11 mouse cellular contexts compared by ENCODE assay signal in the genomic region with DNA sequence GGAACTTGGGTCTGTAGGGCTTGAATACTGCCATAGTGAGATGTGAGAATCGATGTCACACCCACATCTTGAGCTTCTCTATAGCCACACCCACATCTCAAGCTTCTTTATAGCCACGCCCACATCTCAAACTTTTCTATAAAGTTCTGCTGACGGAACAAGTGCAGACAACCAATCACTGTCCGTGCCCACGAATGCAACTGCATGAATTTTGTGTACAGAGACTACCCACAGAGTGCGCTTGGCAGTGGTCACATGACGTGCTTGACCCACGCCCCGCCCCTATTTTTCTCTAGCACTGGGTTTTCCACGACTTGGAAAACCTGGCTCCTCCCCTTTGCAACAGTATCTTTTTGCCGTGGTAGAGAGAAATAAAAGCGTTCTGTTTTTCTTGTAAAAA.
DNase-seq lines count a peak whose midpoint lies in the region; ATAC-seq and TF ChIP-seq lines count a peak whose summit lies in the region.
"Had no signal": no experiment of that assay in that cellular context is flagged by ENCODE, and none has a peak within 500 bp of the region (broad histone marks: within the 10 kb centered on the region; RNA-seq: fewer than 3 reads in every experiment).

No protein-coding gene starts in this region.

- H3K9ac ChIP-seq in midbrain, embryonic 11.5 days (ENCODE audit: low read length) = no peak overlapping the region
- H3K9ac ChIP-seq: forebrain, embryonic 13.5 days; neural tube, embryonic 15.5 days had no signal

- no peak overlapping the region for H3K4me2 ChIP-seq in midbrain, embryonic 11.5 days
- H3K4me2 ChIP-seq: forebrain, embryonic 13.5 days; neural tube, embryonic 15.5 days had no signal

- TF ChIP-seq CTCF in gastrocnemius, adult 2 months (IDR thresholded peaks at IDR 0.05) = no peak
- no peak for TF ChIP-seq CTCF in lung, adult 2 months (IDR thresholded peaks at IDR 0.05; ENCODE audit: insufficient read depth, low read length)
- TF ChIP-seq CTCF in small intestine, adult 2 months (IDR thresholded peaks at IDR 0.05; ENCODE audit: extremely low read depth, insufficient read length, insufficient replicate concordance, low read depth, low read length) = no peak

- WGBS in lung, adult 2 months = 65% methylated on average over 12 of the region's 12 CpGs
- WGBS in small intestine, adult 2 months = 31% methylated on average over 12 of the region's 12 CpGs
- 82% methylated on average over 12 of the region's 12 CpGs for WGBS in midbrain, embryonic 11.5 days

- intact Hi-C loops in gastrocnemius, adult 2 months (cut with DNase I) = no loop called here

- peaks cover 18% of the 10 kb centered on the region for H3K4me1 ChIP-seq in lung, adult 2 months (ENCODE audit: control insufficient read depth, insufficient read depth, low read length)
- peaks cover 5% of the 10 kb centered on the region; the same call in 1 of the 2 replicates for H3K4me1 ChIP-seq in small intestine, adult 2 months (ENCODE audit: control insufficient read depth, insufficient read depth, insufficient read length, low read length)
- H3K4me1 ChIP-seq in midbrain, embryonic 11.5 days (ENCODE audit: control insufficient read depth, insufficient read depth, low read length) = no peaks in the 10 kb centered on the region

- peak overlapping the region; percentile 20 for H3K27ac ChIP-seq in gastrocnemius, adult 2 months
- no peak overlapping the region for H3K27ac ChIP-seq in small intestine, adult 2 months (ENCODE audit: insufficient read depth, low read depth, low read length)
- no peak overlapping the region for H3K27ac ChIP-seq in midbrain, embryonic 11.5 days (ENCODE audit: low read depth, low read length)
- H3K27ac ChIP-seq: forebrain, embryonic 13.5 days; neural tube, embryonic 15.5 days had no signal

- H3K9me3 ChIP-seq in midbrain, embryonic 11.5 days (ENCODE audit: control insufficient read depth, low read length) = no peaks in the 10 kb centered on the region
- H3K9me3 ChIP-seq: forebrain, embryonic 13.5 days; neural tube, embryonic 15.5 days had no signal

- no peaks in the 10 kb centered on the region for H3K27me3 ChIP-seq in small intestine, adult 2 months (ENCODE audit: control insufficient read depth, insufficient read depth, low read length)
- no peaks in the 10 kb centered on the region for H3K27me3 ChIP-seq in midbrain, embryonic 11.5 days (ENCODE audit: control insufficient read depth, insufficient read depth, low read length)
- H3K27me3 ChIP-seq: forebrain, embryonic 13.5 days; neural tube, embryonic 15.5 days had no signal

- H3K4me3 ChIP-seq in gastrocnemius, adult 2 months = peak overlapping the region; percentile 21; the same call in 1 of the 2 replicates
- H3K4me3 ChIP-seq in lung, adult 2 months (replicated peaks; ENCODE audit: extremely low read depth, low read depth, low read length) = no peak overlapping the region
- H3K4me3 ChIP-seq in small intestine, adult 2 months (ENCODE audit: low read depth, low read length) = peak overlapping the region; percentile 30
- no peak overlapping the region for H3K4me3 ChIP-seq in midbrain, embryonic 11.5 days (ENCODE audit: low read depth, low read length)
- H3K4me3 ChIP-seq: forebrain, embryonic 13.5 days; neural tube, embryonic 15.5 days had no signal

- TF ChIP-seq POLR2A in lung, adult 2 months (IDR thresholded peaks at IDR 0.05; ENCODE audit: borderline replicate concordance, extremely low read depth, low read depth, low read length) = no peak
- no peak for TF ChIP-seq POLR2A in small intestine, adult 2 months (IDR thresholded peaks at IDR 0.05; ENCODE audit: low read depth, low read length)

- ATAC-seq in erythroid progenitor cell, adult 5-6 weeks (replicated peaks; ENCODE audit: low FRiP score, poor library complexity, severe bottlenecking) = peak; percentile 25; the same call in 1 of the 2 replicates
- no peak for ATAC-seq in midbrain, embryonic 11.5 days (ENCODE audit: low FRiP score)
- ATAC-seq: forebrain, embryonic 13.5 days had no signal

- DNase-seq in gastrocnemius, adult 2 months = no peak
- no peak for DNase-seq in gastrocnemius, adult 18-20 months (ENCODE audit: low spot score)
- DNase-seq in lung, postnatal 36 days = peak; percentile 59
- no peak for DNase-seq in lung, adult 2 months
- DNase-seq in midbrain, embryonic 11.5 days (ENCODE audit: low spot score, missing footprints) = no peak
- DNase-seq in gastrocnemius, adult 8-10 months (ENCODE audit: low spot score in 2 of 2) = no peak
- DNase-seq: thymus, postnatal 25 days had no signal

- H3K36me3 ChIP-seq in small intestine, adult 2 months (ENCODE audit: control insufficient read depth, insufficient read depth, low read length) = no peaks in the 10 kb centered on the region
- no peaks in the 10 kb centered on the region for H3K36me3 ChIP-seq in midbrain, embryonic 11.5 days (ENCODE audit: control insufficient read depth, insufficient read depth, low read length)
- H3K36me3 ChIP-seq: neural tube, embryonic 15.5 days had no signal

Comparison
In these comparisons a context has a peak if more than half of its experiments do, and no peak if none do; other contexts are left out.
1. H3K4me3 ChIP-seq: peak in gastrocnemius, adult 2 months (single experiment) and small intestine, adult 2 months (single experiment); none in lung, adult 2 months (single experiment) and midbrain, embryonic 11.5 days (single experiment).